Mouse (Mus musculus) embryonic facial prominence, embryonic 14.5 days (tissue): ENCODE measurements around the gene Muc16. TPM values are rescaled to one million over a fixed set of nuclear protein-coding genes. Genes with fewer than 3 reads are reported as not detected.

Source experiments
- ATAC-seq: fragments of 200-750 bp; cut with Nextera tagmentation; 2 replicates; pipeline ENCODE4 v1.8.0; 2017; ENCODE audit warnings: low read depth, moderate number of reproducible peaks, moderate TSS enrichment
- DNase-seq: peaks from one replicate; pipeline ENCODE4 v3.0.0-alpha.2; 2015; ENCODE audit warnings: low spot score
- H3K27ac ChIP-seq: fragments of 300-500 bp; sonication (generic); replicated peaks from 2 replicates; pipeline ENCODE4 v1.5.1; 2014; ENCODE audit warnings: low read depth, mild to moderate bottlenecking, low read length, moderate library complexity
- H3K27me3 ChIP-seq: fragments of 300-500 bp; sonication (generic); replicated peaks from 2 replicates; pipeline ENCODE4 v1.6.1; 2014; ENCODE audit warnings: low read length; ENCODE audit not compliant: control insufficient read depth, insufficient read depth
- H3K36me3 ChIP-seq: fragments of 300-500 bp; sonication (generic); 2 replicates; pipeline ENCODE4 v1.6.1; 2014; ENCODE audit warnings: low read length, mixed read lengths; ENCODE audit not compliant: control insufficient read depth, insufficient read depth
- H3K4me1 ChIP-seq: fragments of 300-500 bp; sonication (generic); 2 replicates; pipeline ENCODE4 v1.6.1; 2014; ENCODE audit warnings: antibody characterized with exemption, low read length; ENCODE audit not compliant: control insufficient read depth, insufficient read depth
- H3K4me2 ChIP-seq: fragments of 300-500 bp; sonication (generic); 2 replicates; pipeline ENCODE4 v1.6.1; 2014; ENCODE audit warnings: low read depth, mild to moderate bottlenecking, low read length, moderate library complexity, mixed read lengths
- H3K4me3 ChIP-seq: fragments of 300-500 bp; sonication (generic); 2 replicates; pipeline ENCODE4 v1.5.1; 2014; ENCODE audit warnings: low read depth, mild to moderate bottlenecking, low read length
- H3K9ac ChIP-seq: fragments of 300-500 bp; sonication (generic); 2 replicates; pipeline ENCODE4 v1.6.1; 2014; ENCODE audit warnings: low read depth, mild to moderate bottlenecking, low read length, moderate library complexity, mixed read lengths
- H3K9me3 ChIP-seq: fragments of 300-500 bp; sonication (generic); 2 replicates; pipeline ENCODE4 v1.6.1; 2016; ENCODE audit warnings: low read length; ENCODE audit not compliant: control insufficient read depth
- WGBS: fragments of 180-500 bp; shearing (Covaris S2); extraction: QIAGEN DNeasy Blood & Tissue Kit; methylation state at CpG from one replicate; pipeline ENCODE4 v1.1.7; 2014; 5-methylcytosine and 5-hydroxymethylcytosine counted together
- polyA plus RNA-seq: library from polyadenylated mRNA; unstranded; fragments of >200 nt; fragmentation: Nextera tagmentation; extraction: Ambion mirVana; gene quantifications from 2 replicates; pipeline ENCODE4 v1.2.1, GENCODE M21; 2014

Muc16 gene
- polyA plus RNA-seq: 0.63 and 0.79 TPM in 2 replicates

DNA sequence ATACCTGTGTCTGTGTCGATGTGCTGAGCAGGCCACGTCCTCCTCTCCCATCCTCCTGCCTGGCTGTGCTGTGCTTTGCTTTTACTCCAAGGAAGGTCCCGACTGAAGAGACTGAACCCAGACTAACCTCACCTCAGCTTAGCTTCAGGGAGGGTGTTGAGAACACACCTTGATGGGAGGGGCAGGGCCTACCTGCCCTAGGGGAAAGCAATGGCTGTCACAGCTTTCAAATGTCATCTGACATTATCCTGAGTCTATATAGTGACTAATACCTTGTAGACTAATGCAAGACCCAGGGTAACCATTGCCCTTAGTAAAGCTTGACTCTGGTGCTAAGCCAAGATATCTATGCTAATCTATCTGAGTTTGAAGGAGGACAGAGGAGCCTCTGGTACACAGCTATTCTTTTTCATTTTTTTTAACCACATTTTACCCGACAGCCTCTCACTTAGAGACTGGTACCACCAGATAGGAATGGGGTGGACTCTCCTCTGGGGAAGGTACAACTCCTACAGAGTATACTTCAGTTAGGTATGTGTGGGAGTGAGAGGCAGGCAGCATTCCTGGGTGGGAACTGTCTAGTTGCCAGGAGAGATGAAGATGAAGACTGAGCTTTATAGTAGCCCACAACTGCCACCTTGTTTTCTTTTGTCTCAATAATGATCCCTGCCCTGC, at the start of gene Muc16:
Muc16 (minus strand) TSS at position 51 of the 675 bp plus-strand sequence.
- Histone ChIP-seq H3K4me3 (no peak within 1 kb of the TSS), H3K9me3 (no peaks in the 10 kb centered on the region), H3K27ac (no peak within 1 kb of the TSS), H3K4me2 (no peak within 1 kb of the TSS), H3K9ac (no peak within 1 kb of the TSS), H3K27me3 (no peaks in the 10 kb centered on the region), H3K36me3 (no peaks in the 10 kb centered on the region), H3K4me1 (no peaks in the 10 kb centered on the region)
- 81% methylated on average over 4 of the region's 4 CpGs for WGBS
- ATAC-seq (no peak), DNase-seq (no peak)

DNA sequence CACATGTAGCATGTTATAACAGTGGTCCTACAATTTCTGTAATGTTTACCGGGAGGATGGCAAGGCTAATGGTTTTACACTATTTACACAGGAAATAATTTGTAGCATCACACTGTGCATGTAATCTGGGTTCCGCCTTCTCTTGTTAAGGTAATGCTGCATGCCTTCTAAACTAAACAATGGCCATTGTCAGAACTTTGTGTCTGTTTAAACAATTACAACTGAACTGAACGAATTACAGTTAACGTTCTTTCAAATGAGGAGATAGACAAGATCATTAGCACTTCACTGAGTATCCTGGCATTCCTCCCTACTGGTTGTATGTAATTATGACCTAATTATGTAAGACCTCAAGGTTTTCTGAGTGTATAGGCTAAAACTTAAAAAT, 48.4 kb upstream of the Muc16 start:
- Histone ChIP-seq H3K36me3 (no peaks in the 10 kb centered on the region), H3K9ac (no peak overlapping the region), H3K9me3 (no peaks in the 10 kb centered on the region), H3K27me3 (no peaks in the 10 kb centered on the region), H3K27ac (no peak overlapping the region), H3K4me1 (peaks cover 9% of the 10 kb centered on the region; the same call in 1 of the 2 replicates), H3K4me3 (no peak overlapping the region), H3K4me2 (no peak overlapping the region)
- ATAC-seq (no peak), DNase-seq (no peak)
- WGBS: 42% methylated on average over 4 of the region's 4 CpGs

- ATAC-seq (peak; percentile 65), DNase-seq (peak; percentile 45)
- no peak overlapping the region for H3K4me2 ChIP-seq
- H3K4me3 ChIP-seq: no peak overlapping the region
- H3K27ac ChIP-seq: peak overlapping the region; percentile 44
- WGBS: 23% methylated on average over 6 of the region's 6 CpGs
- no peaks in the 10 kb centered on the region for H3K36me3 ChIP-seq
- no peaks in the 10 kb centered on the region for H3K27me3 ChIP-seq
- H3K9me3 ChIP-seq: no peaks in the 10 kb centered on the region
- H3K9ac ChIP-seq: no peak overlapping the region
- peaks cover 9% of the 10 kb centered on the region; the same call in 1 of the 2 replicates for H3K4me1 ChIP-seq
These were observed 47.8 kb upstream of the Muc16 start for GRCm38 (mm10) chr9:18721931-18722711.

- peak; percentile 30 for DNase-seq
- peak; percentile 81 for ATAC-seq
- 0 out of 2 replicates have a peak overlapping the region, but pooled peaks have one; percentile 21 for H3K27ac ChIP-seq
- peaks cover 9% of the 10 kb centered on the region; the same call in 1 of the 2 replicates for H3K4me1 ChIP-seq
- H3K4me3 ChIP-seq: no peak overlapping the region
- H3K4me2 ChIP-seq: no peak overlapping the region
- no peak overlapping the region for H3K9ac ChIP-seq
- no peaks in the 10 kb centered on the region for H3K36me3 ChIP-seq
- 13% methylated on average over 2 of the region's 2 CpGs for WGBS
- no peaks in the 10 kb centered on the region for H3K27me3 ChIP-seq
- no peaks in the 10 kb centered on the region for H3K9me3 ChIP-seq
These were observed 46.7 kb upstream of the Muc16 start for GRCm38 (mm10) chr9:18721011-18721410.

DNA sequence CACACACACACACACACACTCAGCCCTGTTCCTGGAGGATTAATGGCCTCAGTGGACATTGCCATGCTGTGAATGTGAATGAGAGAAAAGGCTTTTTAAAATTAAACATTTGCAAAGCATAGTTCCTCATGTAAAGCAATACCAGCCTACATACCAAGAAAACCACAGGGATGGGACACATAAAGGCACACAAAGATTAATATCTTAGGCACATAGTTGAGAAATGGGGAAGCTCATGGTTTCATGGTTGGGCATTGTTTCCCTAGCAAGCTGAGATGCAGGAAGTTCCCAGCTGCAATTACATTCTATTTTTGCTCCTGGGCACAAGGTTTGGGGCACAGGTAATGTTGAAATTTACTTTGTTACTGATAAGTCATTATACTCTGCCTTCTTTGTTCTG, 31.3 kb upstream of the Muc16 start:
- H3K36me3 ChIP-seq: no peaks in the 10 kb centered on the region
- peak; percentile 19 for DNase-seq
- ATAC-seq: no peak

GRCm38 (mm10) chr9:18598366-18598765, 76.0 kb downstream of the Muc16 start:
- H3K27me3 ChIP-seq: no peaks in the 10 kb centered on the region
- WGBS: 55% methylated on average over 2 of the region's 2 CpGs
- no peaks in the 10 kb centered on the region for H3K36me3 ChIP-seq
- H3K9ac ChIP-seq: no peak overlapping the region
- H3K4me3 ChIP-seq: no peak overlapping the region
- no peak overlapping the region for H3K4me2 ChIP-seq
- DNase-seq: no peak
- ATAC-seq: no peak
- H3K9me3 ChIP-seq: no peaks in the 10 kb centered on the region
- H3K4me1 ChIP-seq: no peaks in the 10 kb centered on the region
- no peak overlapping the region for H3K27ac ChIP-seq

More for the DNA sequence above, 31.3 kb upstream of the Muc16 start:
- H3K27me3 ChIP-seq: no peaks in the 10 kb centered on the region
- H3K27ac ChIP-seq: no peak overlapping the region
- no peak overlapping the region for H3K4me3 ChIP-seq
- no peaks in the 10 kb centered on the region for H3K9me3 ChIP-seq
- H3K4me1 ChIP-seq: no peaks in the 10 kb centered on the region
- H3K9ac ChIP-seq: no peak overlapping the region
- no peak overlapping the region for H3K4me2 ChIP-seq

- Histone ChIP-seq H3K9me3 (no peaks in the 10 kb centered on the region), H3K4me3 (no peak overlapping the region), H3K27ac (no peak overlapping the region), H3K4me2 (no peak overlapping the region), H3K9ac (no peak overlapping the region), H3K36me3 (no peaks in the 10 kb centered on the region), H3K4me1 (no peaks in the 10 kb centered on the region), H3K27me3 (no peaks in the 10 kb centered on the region)
- DNase-seq: peak; percentile 4
- WGBS: 52% methylated on average over 2 of the region's 2 CpGs
- no peak for ATAC-seq
These were observed 166.2 kb downstream of the Muc16 start for GRCm38 (mm10) chr9:18508098-18508497.

DNA sequence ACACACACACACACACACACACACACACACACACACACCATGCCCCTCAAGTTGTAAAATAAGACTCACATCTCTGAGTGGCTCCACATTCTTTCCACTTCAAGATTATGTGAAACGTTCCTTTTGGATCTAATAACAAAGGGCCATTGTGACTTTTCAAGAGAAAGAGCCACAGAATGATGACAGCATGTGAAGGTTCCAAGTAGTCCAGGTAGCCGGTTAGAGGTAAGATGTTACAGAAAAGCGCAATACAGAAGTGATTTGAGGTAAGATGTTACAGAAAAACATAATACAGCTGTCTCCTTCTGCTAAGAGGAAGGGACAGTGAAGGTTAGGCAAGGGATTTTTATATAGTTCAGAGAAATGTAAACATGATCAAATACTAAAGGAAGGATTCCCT, 196.2 kb downstream of the Muc16 start, which contains the start of the genes Zfp558 and Mbd3l1:
Zfp558 (minus strand) TSS at position 101 of the 400 bp plus-strand sequence.
Mbd3l1 (plus strand) TSS at position 192 of the 400 bp plus-strand sequence.
- Histone ChIP-seq H3K4me3 (no peak within 1 kb of the TSS), H3K9me3 (no peaks in the 10 kb centered on the region), H3K27ac (no peak within 1 kb of the TSS), H3K9ac (no peak within 1 kb of the TSS), H3K27me3 (no peaks in the 10 kb centered on the region), H3K4me1 (no peaks in the 10 kb centered on the region), H3K36me3 (no peaks in the 10 kb centered on the region), H3K4me2 (no peak within 1 kb of the TSS)
- 68% methylated on average over 3 of the region's 3 CpGs for WGBS
- ATAC-seq (no peak), DNase-seq (no peak)
